Mouse (Mus musculus) right cerebral cortex, postnatal 10 days (tissue): ENCODE data around the gene Amot.

Experiments used
- DNase-seq, 2 experiments: peaks; one replicate each; pipeline ENCODE4 v3.0.0; 2021; ENCODE audit warnings: low spot score in 2 of 2

Gene Amot

GRCm38 (mm10) chrX:145482383-145482782 lies 22.6 kb downstream of the Amot start:
- DNase-seq, result no peak

GRCm38 (mm10) chrX:145479942-145480341 lies 25.0 kb downstream of the Amot start:
- DNase-seq, result no peak

GRCm38 (mm10) chrX:145477725-145478194 lies 27.2 kb downstream of the Amot start:
- peak in 1 of 2 experiments; percentile 28 for DNase-seq

- no peak for DNase-seq
Observed at GRCm38 (mm10) chrX:145477003-145477724, 27.8 kb downstream of the Amot start.

GRCm38 (mm10) chrX:145468264-145468663 lies 36.7 kb downstream of the Amot start:
- peak in 1 of 2 experiments; percentile 25 for DNase-seq

- DNase-seq, result no peak
Observed at GRCm38 (mm10) chrX:145463524-145463923, 41.5 kb downstream of the Amot start.

- no peak for DNase-seq
Observed at GRCm38 (mm10) chrX:145461339-145461738, 43.6 kb downstream of the Amot start.

GRCm38 (mm10) chrX:145456251-145456650 lies 48.7 kb downstream of the Amot start:
- no peak for DNase-seq

- no peak for DNase-seq
Observed at GRCm38 (mm10) chrX:145455629-145456028, 49.4 kb downstream of the Amot start.

GRCm38 (mm10) chrX:145454828-145455227 lies 50.2 kb downstream of the Amot start:
- DNase-seq, result peak; percentile 44 to 49

GRCm38 (mm10) chrX:145441526-145441925 lies 63.5 kb downstream of the Amot start:
- no peak for DNase-seq

- no peak for DNase-seq
Observed at GRCm38 (mm10) chrX:145433652-145434051, 71.3 kb downstream of the Amot start.

- DNase-seq, result no peak
Observed at GRCm38 (mm10) chrX:145430836-145431570, 74.0 kb downstream of the Amot start.

GRCm38 (mm10) chrX:145428811-145429210 lies 76.2 kb downstream of the Amot start:
- no peak for DNase-seq

GRCm38 (mm10) chrX:145424026-145424425 lies 81.0 kb downstream of the Amot start:
- DNase-seq, result no peak

GRCm38 (mm10) chrX:145414319-145414718 lies 90.7 kb downstream of the Amot start:
- no peak for DNase-seq

- DNase-seq, result no peak
Observed at GRCm38 (mm10) chrX:145411425-145411824, 93.6 kb downstream of the Amot start.

- no peak for DNase-seq
Observed at GRCm38 (mm10) chrX:145406052-145406451, 98.9 kb downstream of the Amot start.

GRCm38 (mm10) chrX:145401926-145402325 lies 103.1 kb downstream of the Amot start:
- no peak for DNase-seq

- no peak for DNase-seq
Observed at GRCm38 (mm10) chrX:145399236-145399635, 105.7 kb downstream of the Amot start.
